Mouse (Mus musculus) liver, postnatal 0 days (tissue): Measurements from ENCODE around the gene Tbcc.

Source experiments
- CTCF ChIP-seq: sonication (generic); IDR thresholded peaks from 2 replicates; pipeline ENCODE4 v1.5.1; 2016; ENCODE audit warnings: antibody characterized with exemption, low read depth
- EP300 ChIP-seq: IDR thresholded peaks from 2 replicates; pipeline ENCODE4 v1.6.1; 2016; ENCODE audit warnings: antibody characterized with exemption, low read depth, mild to moderate bottlenecking

DNA sequence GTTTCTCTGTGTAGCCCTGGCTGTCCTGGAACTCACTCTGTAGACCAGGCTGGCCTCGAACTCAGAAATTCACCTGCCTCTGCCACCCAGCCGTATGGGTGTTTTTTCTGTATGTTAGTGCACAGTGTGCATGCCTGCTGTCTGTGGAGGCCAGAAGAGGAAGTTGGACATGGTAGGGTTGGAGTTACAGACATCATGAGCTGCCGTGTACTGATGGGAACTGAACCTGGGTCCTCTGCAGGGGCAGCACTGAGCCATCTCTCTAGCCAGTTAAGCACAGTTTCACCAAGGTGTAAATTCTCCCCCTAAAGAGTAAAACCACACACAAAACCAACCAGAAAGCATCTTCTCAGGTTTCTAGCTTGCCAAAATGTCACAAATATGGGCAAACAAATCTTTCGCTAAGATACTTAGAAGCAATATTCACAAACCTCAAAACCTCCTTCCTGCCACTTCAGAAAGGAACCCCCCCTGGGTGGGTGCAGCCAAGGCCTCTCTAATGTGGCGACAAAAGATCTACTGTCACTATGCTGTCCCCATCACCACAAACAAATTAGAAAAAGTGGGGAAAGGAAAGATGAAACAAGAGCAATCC lies 20.2 kb upstream of the Tbcc start:
- TF ChIP-seq CTCF, result no peak
- no peak for TF ChIP-seq EP300
